Mouse (Mus musculus): ENCODE results near the gene Glt8d1.

DNA sequence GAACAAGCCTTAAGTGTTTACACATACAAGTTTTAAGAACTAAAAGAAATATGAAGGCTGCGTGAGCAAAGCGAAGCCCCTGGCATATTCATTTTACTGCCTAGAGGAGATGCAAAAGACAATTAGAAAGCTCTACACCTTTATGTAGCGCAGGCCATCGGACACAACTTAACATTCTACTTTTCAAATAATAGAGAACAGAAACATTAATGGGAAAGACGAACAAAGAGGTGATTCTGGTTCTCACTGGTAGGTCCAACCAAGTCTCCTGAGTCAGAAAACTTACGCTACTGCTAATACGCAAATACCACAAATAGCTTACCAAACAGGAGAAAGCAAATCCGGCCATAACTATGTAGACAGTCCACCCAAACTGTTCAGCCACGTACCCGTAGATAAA, 844 bp upstream of the Glt8d1 start:
- TF ChIP-seq CTCF (IDR thresholded peaks at IDR 0.05; ENCODE audit: insufficient read depth, low read depth, low read length), result no peak
- TF ChIP-seq POLR2A (IDR thresholded peaks at IDR 0.05; ENCODE audit: insufficient read depth, low read depth, low read length), result no peak

Measured in olfactory bulb, adult 2 months (tissue).